In genomic region chr3:116423353-116424159, GRCm38 (mm10) we compare ENCODE assay signal across 8 mouse cellular contexts. TPM values are rescaled to one million over a fixed set of nuclear protein-coding genes. Genes with fewer than 3 reads are reported as not detected.
DNase-seq lines count a peak whose midpoint lies in the region; ATAC-seq and TF ChIP-seq lines count a peak whose summit lies in the region.

TSS of gene Cdc14a (minus strand) at chr3:116424032.

- H3K4me3 ChIP-seq in CH12.LX (replicated peaks in 1 of 3; ENCODE audit: low read depth in 2 of 3, low read length in 2 of 3, poor library complexity in 1 of 3) = peak within 1 kb of the TSS; percentile 72 to 93 (median 82)
- H3K4me3 ChIP-seq in brown adipose tissue, adult 24 weeks (ENCODE audit: insufficient read depth, low read depth, low read length) = peak within 1 kb of the TSS; percentile 72
- peak within 1 kb of the TSS; percentile 98 for H3K4me3 ChIP-seq in heart, embryonic 13.5 days
- peak within 1 kb of the TSS; percentile 84 for H3K4me3 ChIP-seq in liver, embryonic 16.5 days (ENCODE audit: low read depth, low read length)
- peak within 1 kb of the TSS; percentile 97 for H3K4me3 ChIP-seq in neural tube, embryonic 14.5 days (ENCODE audit: low read depth, low read length)
- peak within 1 kb of the TSS; percentile 90 for H3K4me3 ChIP-seq in testis, adult 2 months (ENCODE audit: control insufficient read depth, low read depth, low read length)

- TF ChIP-seq CTCF in CH12.LX (conservative IDR thresholded peaks at IDR 0.05 in 1 of 2, IDR thresholded peaks at IDR 0.05 in 1 of 2; ENCODE audit: low read depth in 2 of 2, low read length in 2 of 2) = no peak
- TF ChIP-seq CTCF in testis, adult 2 months (IDR thresholded peaks at IDR 0.05; ENCODE audit: control insufficient read depth, insufficient read depth, insufficient replicate concordance, low read depth, low read length) = no peak

- no peaks in the 10 kb centered on the region for H3K27me3 ChIP-seq in CH12.LX (replicated peaks)
- H3K27me3 ChIP-seq in heart, embryonic 13.5 days (replicated peaks) = no peaks in the 10 kb centered on the region
- no peaks in the 10 kb centered on the region for H3K27me3 ChIP-seq in liver, embryonic 16.5 days (ENCODE audit: control insufficient read depth, insufficient read depth, low read depth, low read length)
- no peaks in the 10 kb centered on the region for H3K27me3 ChIP-seq in neural tube, embryonic 14.5 days (ENCODE audit: control insufficient read depth, insufficient read depth, low read length)
- H3K27me3 ChIP-seq in testis, adult 2 months (ENCODE audit: control insufficient read depth, insufficient read depth, low read length) = peaks cover 8% of the 10 kb centered on the region

- in situ Hi-C loops in CH12.LX (cut with MboI; ENCODE audit: low pct_ligation_motif_present, low pct_unique_long_range_greater_than_20kb, low sequenced_read_pairs) = loop anchor here (5.0 kb wide), 1 partner anchor 64 kb away; no protein-coding TSS in a partner anchor

- peaks cover 15 to 32% of the 10 kb centered on the region in 2 experiments for H3K36me3 ChIP-seq in CH12.LX (replicated peaks in 1 of 2; ENCODE audit: control insufficient read depth in 1 of 2, insufficient read depth in 1 of 2, low read length in 1 of 2)
- peaks cover 7% of the 10 kb centered on the region; the same call in 1 of the 2 replicates for H3K36me3 ChIP-seq in heart, embryonic 13.5 days
- no peaks in the 10 kb centered on the region for H3K36me3 ChIP-seq in liver, embryonic 16.5 days (ENCODE audit: control insufficient read depth, insufficient read depth)
- no peaks in the 10 kb centered on the region for H3K36me3 ChIP-seq in neural tube, embryonic 14.5 days (ENCODE audit: control insufficient read depth, insufficient read depth, low read length)
- no peaks in the 10 kb centered on the region for H3K36me3 ChIP-seq in testis, adult 2 months (ENCODE audit: control insufficient read depth, insufficient read depth, low read length)

- peaks cover 9 to 38% of the 10 kb centered on the region in 2 experiments for H3K4me1 ChIP-seq in CH12.LX (ENCODE audit: control insufficient read depth in 1 of 2, insufficient read depth in 2 of 2)
- no peaks in the 10 kb centered on the region; the same call in 1 of the 2 replicates for H3K4me1 ChIP-seq in brown adipose tissue, adult 24 weeks (ENCODE audit: control insufficient read depth, insufficient read depth, insufficient read length, low read length)
- H3K4me1 ChIP-seq in heart, embryonic 13.5 days = peaks cover 26% of the 10 kb centered on the region
- H3K4me1 ChIP-seq in liver, embryonic 16.5 days (ENCODE audit: control insufficient read depth, low read depth, low read length) = peaks cover 14% of the 10 kb centered on the region
- peaks cover 13% of the 10 kb centered on the region for H3K4me1 ChIP-seq in neural tube, embryonic 14.5 days (ENCODE audit: control insufficient read depth, insufficient read depth, low read length)
- peaks cover 16% of the 10 kb centered on the region for H3K4me1 ChIP-seq in testis, adult 2 months (ENCODE audit: control insufficient read depth, insufficient read depth, low read length)

- no peak for TF ChIP-seq RAD21 in CH12.LX (IDR thresholded peaks at IDR 0.05; ENCODE audit: low read depth, low read length)

- H3K27ac ChIP-seq in CH12.LX (ENCODE audit: insufficient read depth, low read depth) = peak within 1 kb of the TSS; percentile 91
- H3K27ac ChIP-seq in brown adipose tissue, adult 24 weeks (replicated peaks; ENCODE audit: low read depth, low read length) = peak within 1 kb of the TSS; percentile 56
- H3K27ac ChIP-seq in heart, embryonic 13.5 days (replicated peaks) = peak within 1 kb of the TSS; percentile 87
- H3K27ac ChIP-seq in liver, embryonic 16.5 days (ENCODE audit: low read length) = peak within 1 kb of the TSS; percentile 88
- peak within 1 kb of the TSS; percentile 85 for H3K27ac ChIP-seq in neural tube, embryonic 14.5 days (ENCODE audit: low read depth, low read length)
- peak within 1 kb of the TSS; percentile 52 for H3K27ac ChIP-seq in testis, adult 2 months (ENCODE audit: control insufficient read depth, insufficient read depth, low read depth, low read length)

- H3K9me3 ChIP-seq in CH12.LX (replicated peaks; ENCODE audit: low read length) = peaks cover 4% of the 10 kb centered on the region
- H3K9me3 ChIP-seq in heart, embryonic 13.5 days = no peaks in the 10 kb centered on the region
- H3K9me3 ChIP-seq in liver, embryonic 16.5 days (replicated peaks; ENCODE audit: control insufficient read depth, low read length) = no peaks in the 10 kb centered on the region
- H3K9me3 ChIP-seq in neural tube, embryonic 14.5 days (ENCODE audit: control insufficient read depth, low read length) = no peaks in the 10 kb centered on the region

- dilution Hi-C loops in CH12.LX (cut with MboI; ENCODE audit: extremely low pct_ligation_motif_present, extremely low pct_unique_long_range_greater_than_20kb, low sequenced_read_pairs) = no loop called here

- TF ChIP-seq EP300 in CH12.LX (IDR thresholded peaks at IDR 0.05; ENCODE audit: low read length) = no peak

- peak; percentile 80 for ATAC-seq in erythroid progenitor cell, adult 5-6 weeks (replicated peaks; ENCODE audit: low FRiP score, poor library complexity, severe bottlenecking)
- ATAC-seq in heart, embryonic 13.5 days (ENCODE audit: extremely low read depth, insufficient number of reproducible peaks, low FRiP score, low TSS enrichment) = peak; percentile 82
- ATAC-seq in liver, embryonic 16.5 days (ENCODE audit: low read depth) = peak; percentile 87
- ATAC-seq in neural tube, embryonic 14.5 days (ENCODE audit: low read depth) = peak; percentile 91

- under 1% methylated on average over 63 of the region's 64 CpGs for WGBS in heart, embryonic 13.5 days
- WGBS in liver, embryonic 16.5 days (ENCODE audit: insufficient replicate concordance) = under 1% methylated on average over 59 of the region's 64 CpGs
- WGBS in neural tube, embryonic 14.5 days = under 1% methylated on average over 64 of the region's 64 CpGs

- peaks cover 17% of the 10 kb centered on the region for H3K79me2 ChIP-seq in CH12.LX (replicated peaks; ENCODE audit: control insufficient read depth, extremely low read depth, insufficient read depth, poor library complexity, severe bottlenecking)

- TF ChIP-seq POLR2A in CH12.LX (IDR thresholded peaks at IDR 0.05; ENCODE audit: low read depth, low read length) = 0 out of 2 replicates have a peak, but pooled peaks have one; percentile 69
- peak; percentile 52; the same call in 1 of the 2 replicates for TF ChIP-seq POLR2A in testis, adult 2 months (IDR thresholded peaks at IDR 0.05; ENCODE audit: control insufficient read depth, low read depth, low read length)

- peak; percentile 89 for DNase-seq in CH12.LX (ENCODE audit: extremely low read depth)
- DNase-seq in kidney, postnatal 14 days = peak; percentile 88

- peak within 1 kb of the TSS; percentile 98 for H3K9ac ChIP-seq in CH12.LX (ENCODE audit: insufficient read depth, low read depth)
- H3K9ac ChIP-seq in heart, embryonic 13.5 days = peak within 1 kb of the TSS; percentile 94
- H3K9ac ChIP-seq in liver, embryonic 16.5 days (ENCODE audit: low read depth, low read length) = peak within 1 kb of the TSS; percentile 84
- peak within 1 kb of the TSS; percentile 80 for H3K9ac ChIP-seq in neural tube, embryonic 14.5 days (replicated peaks; ENCODE audit: low read depth, low read length)

- peak within 1 kb of the TSS; percentile 96 for H3K4me2 ChIP-seq in CH12.LX (ENCODE audit: insufficient read depth, low read depth, poor library complexity, severe bottlenecking)
- H3K4me2 ChIP-seq in heart, embryonic 13.5 days = peak within 1 kb of the TSS; percentile 97
- H3K4me2 ChIP-seq in liver, embryonic 16.5 days (ENCODE audit: low read depth, low read length) = peak within 1 kb of the TSS; percentile 85
- H3K4me2 ChIP-seq in neural tube, embryonic 14.5 days (ENCODE audit: low read depth, low read length) = peak within 1 kb of the TSS; percentile 91

TF ChIP-seq in CH12.LX, 34 proteins besides CTCF, POLR2A, EP300 and RAD21 (continues in another document):
- TF ChIP-seq SIN3A (IDR thresholded peaks at IDR 0.05; ENCODE audit: low read length) (peak; percentile 26), BHLHE40 (IDR thresholded peaks at IDR 0.05; ENCODE audit: low read depth, low read length) (peak; percentile 44; the same call in 1 of the 2 replicates), PAX5 (IDR thresholded peaks at IDR 0.05; ENCODE audit: low read length) (no peak), ZC3H11A (IDR thresholded peaks at IDR 0.05; ENCODE audit: low read depth, low read length) (no peak), MEF2A (IDR thresholded peaks at IDR 0.05; ENCODE audit: borderline replicate concordance, low read depth, low read length) (0 out of 2 replicates have a peak, but pooled peaks have one; percentile 3), ETS1 (conservative IDR thresholded peaks at IDR 0.05; ENCODE audit: low read depth, low read length) (peak; percentile 27; the same call in 1 of the 2 replicates), JUND (conservative IDR thresholded peaks at IDR 0.05; ENCODE audit: low read depth, low read length) (no peak), UBTF (IDR thresholded peaks at IDR 0.05; ENCODE audit: low read depth, low read length) (peak; percentile 67; the same call in 1 of the 2 replicates), USF2 (conservative IDR thresholded peaks at IDR 0.05; ENCODE audit: low read depth, low read length) (no peak), NRF1 (IDR thresholded peaks at IDR 0.05; ENCODE audit: low read depth, low read length) (no peak), TBP (conservative IDR thresholded peaks at IDR 0.05; ENCODE audit: low read depth, low read length) (no peak), CHD1 (IDR thresholded peaks at IDR 0.05; ENCODE audit: low read depth, low read length) (no peak), MAZ (IDR thresholded peaks at IDR 0.05; ENCODE audit: low read depth, low read length) (no peak; the same call in 1 of the 2 replicates), SMC3 (IDR thresholded peaks at IDR 0.05; ENCODE audit: low read depth, low read length) (no peak), E2F4 (IDR thresholded peaks at IDR 0.05; ENCODE audit: insufficient replicate concordance, low read depth, low read length) (no peak), ELF1 (IDR thresholded peaks at IDR 0.05; ENCODE audit: low read depth, low read length) (no peak)

RNA-seq across cellular contexts. Expression of gene Cdc14a, which starts in this region (rescaled TPM):
- total RNA-seq in CH12.LX (2012; rRNA removed) (8.9 and 9.4 TPM in 2 replicates), CH12.LX (2014; rRNA removed) (9.8 and 12.0 TPM in 2 replicates)
- polyA plus RNA-seq in CH12.LX (2012; ENCODE audit: insufficient read length, low read depth) = 11.5 and 12.1 TPM in 2 replicates
- 2.7 and 4.2 TPM in 2 replicates for polyA plus RNA-seq in brown adipose tissue, adult 24 weeks (2012; ENCODE audit: insufficient read depth, insufficient read length, missing spikeins)
- total RNA-seq in erythroid progenitor cell, adult 5-6 weeks (2015; ENCODE audit: low replicate concordance) = 18.4 and 25.6 TPM in 2 replicates
- total RNA-seq in erythroid progenitor cell, adult 5-6 weeks (2017; ENCODE audit: low replicate concordance) = 23.5 and 28.5 TPM in 2 replicates
- 3.6 and 3.9 TPM in 2 replicates for polyA plus RNA-seq in heart, embryonic 13.5 days (2015; fragmentation: Nextera tagmentation; extraction: Ambion mirVana)
- polyA plus RNA-seq in liver, embryonic 16.5 days (2015; fragmentation: Nextera tagmentation; extraction: Ambion mirVana) = 2.0 TPM in 2 replicates
- polyA plus RNA-seq in neural tube, embryonic 14.5 days (2014; fragmentation: Nextera tagmentation; extraction: Ambion mirVana) = 4.9 and 7.4 TPM in 2 replicates
- 57.9 and 64.6 TPM in 2 replicates for polyA plus RNA-seq in testis, adult 2 months (2012; rRNA removed)

Comparison
In these comparisons a context has a peak if more than half of its experiments do, and no peak if none do; other contexts are left out.
1. Peak in every context shown above with its lines: DNase-seq, ATAC-seq, H3K4me3 ChIP-seq and H3K27ac ChIP-seq.